Mouse (Mus musculus) kidney, postnatal 14 days (tissue): ENCODE results near the gene Akr1c13.
A peak's percentile ranks its signal among the peaks of the same experiment; 100 is the strongest.

Experiments
- DNase-seq: peaks from one replicate; pipeline ENCODE4 v3.0.0; 2022; ENCODE audit warnings: mixed read lengths

Akr1c13 gene

GRCm38 (mm10) chr13:4244861-4245559 lies 54.1 kb downstream of the Akr1c13 start:
- DNase-seq = peak; percentile 75

- DNase-seq = no peak
Measured at GRCm38 (mm10) chr13:4249347-4249746, 58.4 kb downstream of the Akr1c13 start.
